Mouse (Mus musculus): Measurements from ENCODE around the gene Susd3. TPM values are rescaled to one million over a fixed set of nuclear protein-coding genes. Genes with fewer than 3 reads are reported as not detected.
A peak's percentile ranks its signal among the peaks of the same experiment; 100 is the strongest.

The Susd3 gene
- polyA plus RNA-seq, 1 experiment from 2014 or later = 0.86 TPM

DNA sequence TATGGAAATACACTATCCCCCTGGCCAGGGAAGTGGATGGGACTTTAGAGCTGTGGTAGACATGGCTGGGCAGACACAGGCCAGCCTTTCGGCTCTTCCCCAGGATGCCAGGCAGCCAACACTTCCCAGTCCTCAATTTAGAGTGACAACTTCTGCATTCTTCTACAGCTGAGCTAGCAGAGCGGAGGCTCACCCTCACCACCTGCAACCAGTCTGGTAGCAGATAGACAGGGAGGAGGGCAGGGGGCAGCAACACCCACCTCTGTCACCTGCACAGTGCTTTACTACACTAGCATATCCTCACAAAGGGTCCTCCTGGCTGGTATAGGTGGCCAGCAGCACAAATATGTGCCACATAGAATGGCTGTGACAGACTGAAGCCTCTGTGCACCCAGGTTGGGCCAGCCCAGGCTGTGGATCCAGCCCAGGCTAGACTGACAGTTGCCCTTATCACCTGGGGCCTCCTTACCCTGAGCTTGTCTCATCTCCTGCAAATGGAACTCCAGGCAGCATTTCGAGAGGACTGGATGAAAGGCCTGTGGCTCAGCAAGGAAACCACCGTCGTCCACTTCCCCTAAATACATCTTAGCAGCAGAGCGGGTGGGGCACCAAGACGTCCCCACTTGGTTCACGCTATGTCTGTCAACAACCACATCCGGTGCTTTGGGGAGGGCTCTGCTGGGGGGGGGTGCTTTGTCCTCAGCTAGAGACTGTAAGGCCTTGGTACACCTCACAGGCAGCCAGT is 6.0 kb downstream of the Susd3 start:
- no peak for ATAC-seq (replicated peaks; ENCODE audit: insufficient number of reproducible peaks, low FRiP score, low TSS enrichment)
- WGBS (ENCODE audit: insufficient replicate concordance) = 53% methylated on average over 9 of the region's 9 CpGs

DNA sequence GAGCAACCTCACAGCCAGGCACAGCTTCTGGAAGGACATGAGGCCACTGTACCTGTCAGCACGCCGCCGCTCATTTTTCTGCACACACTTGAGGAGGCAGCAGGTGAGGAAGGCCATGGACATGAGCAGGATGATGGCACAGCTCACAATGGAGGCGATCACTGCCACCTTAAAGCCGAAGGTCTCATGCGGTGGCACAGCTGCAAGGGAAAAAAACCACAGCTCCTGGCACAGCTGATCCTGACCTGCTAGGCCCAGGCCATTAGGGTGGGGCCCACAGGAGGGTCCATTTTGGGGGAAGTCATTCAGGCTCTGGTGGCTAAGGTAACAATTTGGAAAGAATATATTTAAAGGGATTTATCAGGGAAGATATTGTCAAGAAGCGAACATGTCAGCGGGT is 9.8 kb downstream of the Susd3 start:
- Histone ChIP-seq H3K27ac (ENCODE audit: low read depth, low read length) (no peak overlapping the region), H3K9ac (ENCODE audit: low read depth, low read length) (no peak overlapping the region), H3K4me2 (no peak overlapping the region), H3K36me3 (ENCODE audit: control insufficient read depth, insufficient read depth, low read length) (no peaks in the 10 kb centered on the region), H3K9me3 (replicated peaks; ENCODE audit: control insufficient read depth, low read length) (no peaks in the 10 kb centered on the region), H3K4me3 (ENCODE audit: low read depth, low read length) (no peak overlapping the region), H3K27me3 (ENCODE audit: control insufficient read depth, insufficient read depth, low read length) (no peaks in the 10 kb centered on the region), H3K4me1 (ENCODE audit: control insufficient read depth, insufficient read depth, low read length) (no peaks in the 10 kb centered on the region)
- WGBS (ENCODE audit: insufficient replicate concordance) = 92% methylated on average over 8 of the region's 8 CpGs
- no peak for ATAC-seq (replicated peaks; ENCODE audit: insufficient number of reproducible peaks, low FRiP score, low TSS enrichment)

More for the DNA sequence above, 6.0 kb downstream of the Susd3 start:
- Histone ChIP-seq H3K9me3 (replicated peaks; ENCODE audit: control insufficient read depth, low read length) (no peaks in the 10 kb centered on the region), H3K27me3 (ENCODE audit: control insufficient read depth, insufficient read depth, low read length) (peaks cover 16% of the 10 kb centered on the region), H3K4me3 (ENCODE audit: low read depth, low read length) (no peak overlapping the region), H3K27ac (ENCODE audit: low read depth, low read length) (no peak overlapping the region), H3K9ac (ENCODE audit: low read depth, low read length) (no peak overlapping the region), H3K4me1 (ENCODE audit: control insufficient read depth, insufficient read depth, low read length) (no peaks in the 10 kb centered on the region), H3K36me3 (ENCODE audit: control insufficient read depth, insufficient read depth, low read length) (no peaks in the 10 kb centered on the region), H3K4me2 (no peak overlapping the region)

DNA sequence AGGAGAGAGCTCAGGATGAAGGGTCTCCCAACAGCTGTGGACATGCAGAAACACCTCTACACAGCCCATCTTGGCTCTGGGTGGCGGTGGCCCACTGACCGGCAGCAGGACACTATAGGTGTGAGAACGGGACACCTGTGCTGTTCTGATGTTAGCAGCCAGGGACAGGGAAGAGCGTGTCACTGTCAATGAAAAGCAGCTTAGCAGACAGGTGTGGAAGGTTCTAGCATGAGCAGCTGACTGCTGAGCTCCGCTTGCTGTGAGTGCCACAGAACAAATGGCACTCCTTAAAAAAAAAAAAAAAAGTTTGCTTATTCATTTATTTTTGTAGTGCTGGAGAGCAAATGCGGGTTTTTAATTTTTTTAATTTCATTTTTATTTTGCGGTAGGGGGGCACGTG is 10.9 kb downstream of the Susd3 start:
- 78% methylated on average over 8 of the region's 8 CpGs for WGBS (ENCODE audit: insufficient replicate concordance)

DNA sequence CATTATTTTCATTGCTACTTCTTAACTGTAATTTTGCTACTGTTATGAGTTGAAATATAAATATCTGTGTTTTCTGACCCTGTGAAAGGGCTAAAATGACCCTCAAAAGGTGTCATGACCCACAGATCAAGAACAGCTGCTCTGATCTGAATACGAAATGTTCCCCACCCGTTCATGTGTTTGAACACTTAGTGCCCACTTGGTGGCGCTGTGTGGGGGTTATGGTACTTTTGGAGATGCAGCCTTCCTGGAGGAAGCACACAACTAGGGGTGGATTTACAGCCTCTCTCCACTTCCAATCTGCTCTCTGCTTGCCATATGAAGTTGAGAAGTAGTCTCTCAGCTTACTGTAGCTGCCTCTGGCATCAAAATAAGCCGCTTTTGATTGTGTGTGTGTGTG is 13.8 kb downstream of the Susd3 start:
- no peak for ATAC-seq (replicated peaks; ENCODE audit: insufficient number of reproducible peaks, low FRiP score, low TSS enrichment)
- Histone ChIP-seq H3K9ac (ENCODE audit: low read depth, low read length) (no peak overlapping the region), H3K4me3 (ENCODE audit: low read depth, low read length) (no peak overlapping the region), H3K4me1 (ENCODE audit: control insufficient read depth, insufficient read depth, low read length) (no peaks in the 10 kb centered on the region), H3K4me2 (no peak overlapping the region), H3K27me3 (ENCODE audit: control insufficient read depth, insufficient read depth, low read length) (no peaks in the 10 kb centered on the region), H3K9me3 (replicated peaks; ENCODE audit: control insufficient read depth, low read length) (no peaks in the 10 kb centered on the region), H3K27ac (ENCODE audit: low read depth, low read length) (no peak overlapping the region), H3K36me3 (ENCODE audit: control insufficient read depth, insufficient read depth, low read length) (no peaks in the 10 kb centered on the region)
- 88% methylated on average over 4 of the region's 4 CpGs for WGBS (ENCODE audit: insufficient replicate concordance)

More for the DNA sequence above, 10.9 kb downstream of the Susd3 start:
- ATAC-seq (replicated peaks; ENCODE audit: insufficient number of reproducible peaks, low FRiP score, low TSS enrichment) = no peak
- H3K4me1 ChIP-seq (ENCODE audit: control insufficient read depth, insufficient read depth, low read length) = no peaks in the 10 kb centered on the region
- no peak overlapping the region for H3K4me2 ChIP-seq
- H3K9me3 ChIP-seq (replicated peaks; ENCODE audit: control insufficient read depth, low read length) = no peaks in the 10 kb centered on the region
- no peaks in the 10 kb centered on the region for H3K36me3 ChIP-seq (ENCODE audit: control insufficient read depth, insufficient read depth, low read length)
- no peak overlapping the region for H3K4me3 ChIP-seq (ENCODE audit: low read depth, low read length)
- H3K9ac ChIP-seq (ENCODE audit: low read depth, low read length) = no peak overlapping the region
- no peaks in the 10 kb centered on the region for H3K27me3 ChIP-seq (ENCODE audit: control insufficient read depth, insufficient read depth, low read length)
- no peak overlapping the region for H3K27ac ChIP-seq (ENCODE audit: low read depth, low read length)

DNA sequence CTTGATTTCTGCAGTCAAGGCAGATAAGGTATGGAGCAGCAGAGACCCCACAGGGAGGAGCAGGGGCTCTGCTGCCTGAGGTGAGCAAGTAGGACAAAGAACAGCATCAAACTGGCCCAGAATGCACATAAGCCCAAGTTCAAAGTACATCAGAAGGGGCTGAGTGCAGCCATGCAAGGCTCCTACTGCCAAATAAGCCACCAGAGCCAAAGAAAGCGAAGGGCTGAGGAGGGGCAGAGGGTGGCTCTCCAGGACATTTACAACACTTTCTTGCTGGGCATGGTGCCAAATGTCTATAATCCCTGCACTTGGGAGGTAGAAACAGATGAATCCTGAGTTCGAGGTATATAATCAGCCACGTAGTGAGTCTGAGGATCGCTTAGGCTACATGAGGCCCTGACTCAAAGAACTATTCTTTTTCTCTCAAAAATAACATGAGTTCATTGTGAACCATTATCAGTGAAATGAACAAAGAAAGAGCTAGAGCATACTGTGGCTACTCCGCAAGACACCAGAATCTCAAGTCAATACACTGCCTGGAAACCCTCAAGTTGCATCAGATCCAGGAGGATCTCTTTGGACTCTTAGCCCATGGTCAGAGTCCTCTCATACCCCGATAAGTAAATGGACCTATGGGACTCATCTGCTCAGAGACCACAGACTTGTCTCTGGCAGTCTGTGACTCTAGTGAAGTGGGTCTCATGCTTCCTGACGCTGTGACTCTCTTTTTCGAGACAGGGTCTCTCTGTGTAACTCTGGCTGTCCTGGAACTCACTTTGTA is 14.5 kb downstream of the Susd3 start:
- Histone ChIP-seq H3K9me3 (replicated peaks; ENCODE audit: control insufficient read depth, low read length) (no peaks in the 10 kb centered on the region), H3K4me3 (ENCODE audit: low read depth, low read length) (no peak overlapping the region), H3K9ac (ENCODE audit: low read depth, low read length) (no peak overlapping the region), H3K36me3 (ENCODE audit: control insufficient read depth, insufficient read depth, low read length) (no peaks in the 10 kb centered on the region), H3K27me3 (ENCODE audit: control insufficient read depth, insufficient read depth, low read length) (no peaks in the 10 kb centered on the region), H3K4me1 (ENCODE audit: control insufficient read depth, insufficient read depth, low read length) (no peaks in the 10 kb centered on the region), H3K4me2 (no peak overlapping the region), H3K27ac (ENCODE audit: low read depth, low read length) (no peak overlapping the region)
- 83% methylated on average over 8 of the region's 8 CpGs for WGBS (ENCODE audit: insufficient replicate concordance)
- no peak for ATAC-seq (replicated peaks; ENCODE audit: insufficient number of reproducible peaks, low FRiP score, low TSS enrichment)

DNA sequence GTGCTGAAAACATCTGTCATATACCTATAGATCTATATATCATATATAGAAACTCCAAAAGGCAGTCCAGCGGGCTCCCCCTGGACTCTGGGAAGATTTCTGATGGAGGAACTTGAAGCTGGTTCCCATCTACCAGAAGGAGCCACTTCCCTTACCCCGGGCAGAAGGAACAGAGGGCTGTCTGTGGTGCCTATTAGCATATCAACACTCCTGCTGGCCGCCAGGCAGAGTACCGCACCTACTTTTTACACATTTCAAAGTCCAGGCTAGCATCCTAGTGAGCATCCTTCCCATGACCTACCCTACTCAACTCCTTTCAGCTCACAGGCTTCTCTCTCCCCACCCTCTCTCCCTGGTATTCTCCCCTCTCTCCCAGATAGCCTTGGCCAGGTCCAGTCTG is 22.9 kb downstream of the Susd3 start:
- Histone ChIP-seq H3K4me1 (ENCODE audit: control insufficient read depth, insufficient read depth, low read length) (no peaks in the 10 kb centered on the region), H3K4me3 (ENCODE audit: low read depth, low read length) (no peak overlapping the region), H3K9ac (ENCODE audit: low read depth, low read length) (no peak overlapping the region), H3K27me3 (ENCODE audit: control insufficient read depth, insufficient read depth, low read length) (peaks cover 22% of the 10 kb centered on the region), H3K9me3 (replicated peaks; ENCODE audit: control insufficient read depth, low read length) (no peaks in the 10 kb centered on the region), H3K4me2 (no peak overlapping the region), H3K27ac (ENCODE audit: low read depth, low read length) (no peak overlapping the region), H3K36me3 (ENCODE audit: control insufficient read depth, insufficient read depth, low read length) (no peaks in the 10 kb centered on the region)
- 24% methylated on average over 4 of the region's 4 CpGs for WGBS (ENCODE audit: insufficient replicate concordance)
- ATAC-seq (replicated peaks; ENCODE audit: insufficient number of reproducible peaks, low FRiP score, low TSS enrichment) = no peak

DNA sequence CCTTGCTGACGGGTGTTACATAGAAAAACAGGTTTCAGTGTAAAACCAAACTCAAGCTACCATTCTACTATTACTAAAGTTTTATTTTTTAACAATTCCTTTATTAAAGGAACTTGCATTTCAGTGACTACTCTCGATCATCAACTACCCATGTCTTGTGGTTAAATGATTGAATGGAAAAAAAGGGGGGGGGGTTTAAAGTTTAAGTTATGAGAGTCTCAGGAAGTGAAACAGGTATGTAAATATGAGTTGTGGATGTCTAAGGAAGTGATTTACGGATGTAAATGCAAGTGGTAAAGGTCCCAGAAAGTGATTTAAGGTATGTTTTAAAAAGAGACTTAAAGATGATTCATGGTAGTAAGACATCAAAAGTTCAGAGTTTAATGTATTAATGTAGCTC is 23.3 kb downstream of the Susd3 start:
- Histone ChIP-seq H3K27me3 (ENCODE audit: control insufficient read depth, insufficient read depth, low read length) (peaks cover 22% of the 10 kb centered on the region), H3K4me1 (ENCODE audit: control insufficient read depth, insufficient read depth, low read length) (no peaks in the 10 kb centered on the region), H3K4me2 (no peak overlapping the region), H3K36me3 (ENCODE audit: control insufficient read depth, insufficient read depth, low read length) (no peaks in the 10 kb centered on the region), H3K9me3 (replicated peaks; ENCODE audit: control insufficient read depth, low read length) (no peaks in the 10 kb centered on the region), H3K4me3 (ENCODE audit: low read depth, low read length) (no peak overlapping the region), H3K9ac (ENCODE audit: low read depth, low read length) (no peak overlapping the region), H3K27ac (ENCODE audit: low read depth, low read length) (no peak overlapping the region)
- no peak for ATAC-seq (replicated peaks; ENCODE audit: insufficient number of reproducible peaks, low FRiP score, low TSS enrichment)
- WGBS (ENCODE audit: insufficient replicate concordance) = 50% methylated on average over 3 of the region's 3 CpGs

DNA sequence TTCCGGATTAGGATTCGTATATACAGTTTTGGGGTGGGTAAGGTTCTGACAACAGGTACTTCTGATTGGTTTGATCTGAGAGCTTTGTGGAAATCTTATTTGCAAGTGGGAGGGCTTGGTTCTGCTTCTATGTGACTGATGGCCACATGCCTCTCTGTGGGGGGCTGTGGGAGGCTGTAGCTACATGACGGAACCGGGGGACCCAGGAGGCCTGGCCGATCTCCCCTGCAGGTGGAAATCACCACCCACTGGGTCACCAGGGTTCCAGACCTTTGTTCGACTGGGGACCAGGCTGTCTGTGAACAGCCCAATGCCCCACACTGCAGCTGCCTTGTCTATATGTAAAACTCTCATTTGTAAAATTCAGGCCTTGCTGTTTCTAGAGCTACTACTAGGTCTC is 23.8 kb downstream of the Susd3 start:
- WGBS (ENCODE audit: insufficient replicate concordance) = 20% methylated on average over 6 of the region's 6 CpGs
- Histone ChIP-seq H3K4me3 (ENCODE audit: low read depth, low read length) (no peak overlapping the region), H3K4me1 (ENCODE audit: control insufficient read depth, insufficient read depth, low read length) (no peaks in the 10 kb centered on the region), H3K9me3 (replicated peaks; ENCODE audit: control insufficient read depth, low read length) (no peaks in the 10 kb centered on the region), H3K4me2 (peak overlapping the region; percentile 5; the same call in 1 of the 2 replicates), H3K9ac (ENCODE audit: low read depth, low read length) (no peak overlapping the region), H3K27ac (ENCODE audit: low read depth, low read length) (no peak overlapping the region), H3K36me3 (ENCODE audit: control insufficient read depth, insufficient read depth, low read length) (no peaks in the 10 kb centered on the region), H3K27me3 (ENCODE audit: control insufficient read depth, insufficient read depth, low read length) (peaks cover 22% of the 10 kb centered on the region)
- ATAC-seq (replicated peaks; ENCODE audit: insufficient number of reproducible peaks, low FRiP score, low TSS enrichment) = no peak
